Mouse (Mus musculus) heart, adult 2 months (tissue): Measurements from ENCODE around the gene Mob2. TPM values are rescaled to one million over a fixed set of nuclear protein-coding genes. Genes with fewer than 3 reads are reported as not detected.
A peak's percentile ranks its signal among the peaks of the same experiment; 100 is the strongest.

Source experiments
- DNase-seq, 2 experiments: peaks; one replicate each; pipeline ENCODE4 v3.0.0; 2021
- H3K27ac ChIP-seq: fragments of 200-600 bp; 2 replicates; pipeline ENCODE4 v1.8.1; 2022
- H3K27me3 ChIP-seq: fragments of 200-500 bp; 2 replicates; pipeline ENCODE4 v1.6.1; 2012; ENCODE audit warnings: mild to moderate bottlenecking, low read length, inconsistent platforms, mixed read lengths; ENCODE audit not compliant: control insufficient read depth, insufficient read depth
- H3K36me3 ChIP-seq: fragments of 200-500 bp; 2 replicates; pipeline ENCODE4 v1.6.1; 2012; ENCODE audit warnings: low read length, inconsistent platforms; ENCODE audit not compliant: control insufficient read depth, insufficient read depth
- H3K4me1 ChIP-seq: fragments of 200-500 bp; 2 replicates; pipeline ENCODE4 v1.6.1; 2011; ENCODE audit warnings: low read length; ENCODE audit not compliant: control insufficient read depth, insufficient read depth
- H3K4me3 ChIP-seq: fragments of 200-600 bp; 2 replicates; pipeline ENCODE4 v1.8.1; 2022
- H3K79me2 ChIP-seq: fragments of 200-500 bp; replicated peaks from 2 replicates; pipeline ENCODE4 v1.6.1; 2012; ENCODE audit warnings: mild to moderate bottlenecking, inconsistent platforms, low read length, moderate library complexity, mixed read lengths; ENCODE audit not compliant: control insufficient read depth, insufficient read depth
- H3K9ac ChIP-seq: fragments of 200-500 bp; 2 replicates; pipeline ENCODE4 v1.6.1; 2012; ENCODE audit warnings: low read depth, mild to moderate bottlenecking, control low read depth, inconsistent platforms, low read length, mixed read lengths
- CTCF ChIP-seq: fragments of 200-600 bp; IDR thresholded peaks from 2 replicates; pipeline ENCODE4 v1.8.1; 2022; ENCODE audit warnings: antibody characterized with exemption, mild to moderate bottlenecking, moderate library complexity
- EP300 ChIP-seq: fragments of 200-500 bp; IDR thresholded peaks from 2 replicates; pipeline ENCODE4 v1.6.1; 2011; ENCODE audit warnings: low read depth, low read length, control low read depth; ENCODE audit not compliant: insufficient read depth
- POLR2A ChIP-seq: fragments of 200-500 bp; IDR thresholded peaks from 2 replicates; pipeline ENCODE4 v1.6.1; 2011; ENCODE audit warnings: mild to moderate bottlenecking, low read depth, low read length, control low read depth; ENCODE audit not compliant: insufficient read depth
- WGBS: fragments of 180-500 bp; shearing (Covaris S2); methylation state at CpG from one replicate; pipeline ENCODE4 v1.1.7; 2018; 5-methylcytosine and 5-hydroxymethylcytosine counted together
- intact Hi-C: fragments of 180-260 bp; cut with DNase I; formaldehyde crosslinking; loops from one replicate; pipeline ENCODE4 v1.15.1; 2025
- polyA plus RNA-seq: library from polyadenylated mRNA; depleted of rRNA; stranded (reverse); fragments of >200 nt; gene quantifications from 2 replicates; pipeline ENCODE4 v1.2.3, GENCODE M21; 2012
- total RNA-seq, 2 experiments: library from RNA; stranded (reverse); gene quantifications; 2 replicates each; pipeline ENCODE4 v1.2.3; 2021

The Mob2 gene
- total and polyA plus RNA-seq, 3 experiments: 41.9 to 44.8 (median 44.5) TPM

- Histone ChIP-seq H3K4me1 (peaks cover 22% of the 10 kb centered on the region), H3K4me3 (peak overlapping the region; percentile 98), H3K36me3 (no peaks in the 10 kb centered on the region), H3K79me2 (no peaks in the 10 kb centered on the region), H3K9ac (peak overlapping the region; percentile 99), H3K27ac (peak overlapping the region; percentile 98), H3K27me3 (no peaks in the 10 kb centered on the region)
- TF ChIP-seq POLR2A: no peak
- WGBS: under 1% methylated on average over 89 of the region's 89 CpGs
- DNase-seq: peak; percentile 55 to 70
- intact Hi-C loops: loop anchor here (5.0 kb wide), 2 partner anchors 32 to 147 kb away; partner anchors contain the start of genes Brsk2 and Mob2
Observed at GRCm38 (mm10) chr7:142094301-142095143, 33.7 kb upstream of the Mob2 start.

- H3K27me3 ChIP-seq: no peaks in the 10 kb centered on the region
- peak overlapping the region; percentile 99 for H3K9ac ChIP-seq
- peaks cover 22% of the 10 kb centered on the region for H3K4me1 ChIP-seq
- WGBS: 28% methylated on average over 6 of the region's 6 CpGs
- no peaks in the 10 kb centered on the region for H3K79me2 ChIP-seq
- H3K4me3 ChIP-seq: peak overlapping the region; percentile 98
- TF ChIP-seq EP300: no peak
- no peak for TF ChIP-seq POLR2A
- TF ChIP-seq CTCF: no peak
- peak overlapping the region; percentile 98 for H3K27ac ChIP-seq
- intact Hi-C loops: no loop called here
- H3K36me3 ChIP-seq: no peaks in the 10 kb centered on the region
- DNase-seq: no peak
Observed at GRCm38 (mm10) chr7:142093696-142094240, 32.9 kb upstream of the Mob2 start.

GRCm38 (mm10) chr7:142092991-142093390, 32.1 kb upstream of the Mob2 start:
- intact Hi-C loops: no loop called here
- WGBS: 27% methylated on average over 1 of the region's 1 CpGs
- no peak for DNase-seq
- Histone ChIP-seq H3K36me3 (no peaks in the 10 kb centered on the region), H3K4me1 (peaks cover 22% of the 10 kb centered on the region), H3K4me3 (no peak overlapping the region; the same call in 1 of the 2 replicates), H3K9ac (no peak overlapping the region), H3K27me3 (no peaks in the 10 kb centered on the region), H3K79me2 (no peaks in the 10 kb centered on the region), H3K27ac (peak overlapping the region; percentile 98)
- TF ChIP-seq CTCF (no peak), POLR2A (no peak), EP300 (no peak)

GRCm38 (mm10) chr7:142091848-142092247, 31.0 kb upstream of the Mob2 start:
- no peak overlapping the region for H3K9ac ChIP-seq
- 28% methylated on average over 4 of the region's 4 CpGs for WGBS
- no peak for DNase-seq
- H3K79me2 ChIP-seq: no peaks in the 10 kb centered on the region
- intact Hi-C loops: no loop called here
- no peaks in the 10 kb centered on the region for H3K36me3 ChIP-seq
- no peak for TF ChIP-seq CTCF
- no peak for TF ChIP-seq EP300
- no peak for TF ChIP-seq POLR2A
- H3K4me3 ChIP-seq: no peak overlapping the region
- no peaks in the 10 kb centered on the region for H3K27me3 ChIP-seq
- H3K27ac ChIP-seq: no peak overlapping the region
- peaks cover 20% of the 10 kb centered on the region for H3K4me1 ChIP-seq

- intact Hi-C loops: loop anchor here (10.0 kb wide), 1 partner anchor 55 kb away; the partner anchor contains the start of gene Gm45337
- no peak for TF ChIP-seq POLR2A
- no peak for TF ChIP-seq CTCF
- TF ChIP-seq EP300: no peak
- Histone ChIP-seq H3K4me3 (no peak overlapping the region), H3K79me2 (no peaks in the 10 kb centered on the region), H3K36me3 (peaks cover 9% of the 10 kb centered on the region), H3K4me1 (peaks cover 25% of the 10 kb centered on the region), H3K9ac (no peak overlapping the region), H3K27ac (no peak overlapping the region), H3K27me3 (no peaks in the 10 kb centered on the region)
- no peak for DNase-seq
- WGBS: 59% methylated on average over 17 of the region's 17 CpGs
Observed at GRCm38 (mm10) chr7:142089648-142090447, 29.0 kb upstream of the Mob2 start.
